Mouse (Mus musculus) left cerebral cortex, adult 8-10 months (tissue): Measurements from ENCODE around the gene Tbx5. TPM values are rescaled to one million over a fixed set of nuclear protein-coding genes. Genes with fewer than 3 reads are reported as not detected.

ENCODE experiments used
- DNase-seq, 2 experiments: peaks; one replicate each; pipeline ENCODE4 v3.0.0; 2022; ENCODE audit warnings: low spot score in 2 of 2
- total RNA-seq, 4 experiments: library from RNA; stranded (reverse); gene quantifications; 2 replicates each; pipeline ENCODE4 v1.2.4; 2022

The Tbx5 gene
- total RNA-seq, result not detected

DNA sequence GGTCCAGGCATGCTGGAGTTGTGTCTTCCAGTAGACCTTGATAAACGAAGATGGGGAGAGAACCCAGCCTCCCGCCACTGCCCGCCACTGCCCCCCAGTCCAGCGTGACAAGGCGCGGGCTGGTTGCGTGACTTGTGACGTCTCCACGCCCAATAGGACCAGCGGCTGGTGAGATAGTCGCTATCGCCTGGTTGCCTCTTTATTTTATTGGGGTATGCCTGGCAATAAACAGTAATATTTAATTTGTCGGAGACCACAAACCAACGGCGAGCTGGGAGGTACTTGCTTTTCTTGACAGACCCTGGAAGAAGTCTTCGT lies at the start of gene Tbx5:
TSS of gene Tbx5 (plus strand) at position 190 of the 318 bp plus-strand sequence.
- DNase-seq, result no peak

DNA sequence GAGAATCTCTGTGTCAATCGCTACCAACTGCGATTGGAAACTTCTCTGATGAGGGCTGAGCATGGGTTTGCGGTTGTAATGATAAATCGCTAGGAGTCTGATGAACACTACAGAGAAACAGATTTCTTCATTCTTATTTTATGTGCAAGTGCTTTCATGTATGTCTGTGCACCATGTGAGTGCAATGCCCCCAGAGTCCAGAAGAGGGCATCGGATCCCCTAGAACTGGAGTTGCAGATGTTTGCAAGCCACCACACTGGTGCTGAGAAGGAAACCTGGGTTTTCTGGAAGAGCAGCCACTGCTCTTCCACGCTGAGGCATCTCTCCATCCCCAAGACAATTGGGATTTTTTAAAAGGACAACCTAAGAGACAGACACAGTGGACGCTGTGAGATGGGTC lies 46.5 kb upstream of the Tbx5 start:
- DNase-seq, result no peak

DNA sequence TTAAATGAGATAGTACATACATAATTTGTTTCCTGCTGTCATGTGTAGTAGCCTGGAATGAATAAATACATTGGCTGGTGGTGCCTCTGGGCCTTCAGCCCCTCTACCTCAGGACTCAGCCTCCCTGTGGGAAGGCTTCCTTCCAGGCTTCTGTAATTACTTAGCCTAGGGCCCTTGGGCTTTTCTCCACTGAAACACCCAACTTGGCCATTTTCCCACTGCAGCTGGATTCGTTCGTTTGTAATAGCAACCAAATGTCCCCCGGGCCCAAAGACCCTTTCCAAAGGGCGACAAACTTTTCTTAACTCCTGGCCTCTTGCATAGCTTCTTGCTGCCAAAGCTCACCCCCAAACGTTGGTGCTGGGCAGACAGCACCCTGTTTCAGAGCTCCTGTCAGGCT lies 40.8 kb upstream of the Tbx5 start:
- DNase-seq, result no peak

DNA sequence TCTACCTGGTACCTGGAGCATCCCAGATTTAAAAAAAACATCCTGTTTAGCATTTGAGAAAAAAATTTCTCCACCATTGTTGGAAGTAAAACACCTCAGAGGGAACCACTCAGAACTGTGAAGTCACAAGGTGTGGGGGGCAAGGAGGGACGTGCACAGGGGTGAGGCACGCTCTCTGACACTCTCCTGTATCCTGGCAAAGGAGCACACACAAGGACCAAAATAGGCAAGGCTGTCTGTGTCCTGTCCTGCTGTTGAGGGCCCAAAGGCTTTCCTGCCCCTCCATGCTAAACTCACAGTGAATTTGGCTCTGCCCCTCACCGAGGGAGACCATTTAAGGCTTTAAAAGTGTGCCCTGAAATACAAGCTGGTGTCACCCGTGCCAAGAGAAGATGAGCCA lies 38.5 kb upstream of the Tbx5 start:
- DNase-seq, result no peak

DNA sequence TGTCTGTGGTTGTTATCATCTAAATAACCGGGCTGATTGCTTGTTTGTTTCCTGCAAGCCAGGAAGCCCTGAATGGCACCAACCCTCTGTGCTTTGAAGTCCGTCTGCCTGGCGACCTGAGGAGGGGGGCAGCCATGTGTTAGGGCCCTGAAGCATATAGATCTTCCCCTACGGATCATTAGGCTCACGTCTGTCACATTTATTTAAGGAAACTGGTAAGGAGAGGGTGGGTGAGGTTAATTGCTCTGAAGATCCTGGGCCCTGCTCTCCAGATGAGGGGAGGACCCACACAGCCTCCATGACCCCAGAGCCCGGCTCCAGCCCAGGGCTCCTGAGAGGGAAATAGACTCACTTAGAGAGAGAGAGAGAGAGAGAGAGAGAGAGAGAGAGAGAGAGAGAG lies 37.1 kb upstream of the Tbx5 start:
- no peak for DNase-seq

DNA sequence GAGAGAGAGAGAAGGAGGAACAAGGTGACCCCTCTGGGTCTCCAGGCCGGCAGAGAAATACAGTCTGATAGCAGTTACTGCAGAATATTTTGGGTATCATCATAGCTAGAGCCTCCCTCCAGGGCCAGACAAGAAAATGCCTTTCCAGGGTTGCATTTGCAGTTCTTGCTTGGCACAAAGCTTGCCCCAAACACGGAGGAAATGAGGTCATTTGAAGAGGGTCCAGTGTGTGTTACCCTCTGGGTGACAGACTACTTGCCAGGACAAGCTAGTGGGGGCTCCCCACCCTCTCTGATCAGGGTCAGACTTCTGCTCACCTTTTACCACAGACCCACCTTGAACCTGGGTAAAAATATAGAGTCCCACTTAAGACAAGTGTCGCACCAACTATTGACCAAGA lies 36.7 kb upstream of the Tbx5 start:
- no peak for DNase-seq

DNA sequence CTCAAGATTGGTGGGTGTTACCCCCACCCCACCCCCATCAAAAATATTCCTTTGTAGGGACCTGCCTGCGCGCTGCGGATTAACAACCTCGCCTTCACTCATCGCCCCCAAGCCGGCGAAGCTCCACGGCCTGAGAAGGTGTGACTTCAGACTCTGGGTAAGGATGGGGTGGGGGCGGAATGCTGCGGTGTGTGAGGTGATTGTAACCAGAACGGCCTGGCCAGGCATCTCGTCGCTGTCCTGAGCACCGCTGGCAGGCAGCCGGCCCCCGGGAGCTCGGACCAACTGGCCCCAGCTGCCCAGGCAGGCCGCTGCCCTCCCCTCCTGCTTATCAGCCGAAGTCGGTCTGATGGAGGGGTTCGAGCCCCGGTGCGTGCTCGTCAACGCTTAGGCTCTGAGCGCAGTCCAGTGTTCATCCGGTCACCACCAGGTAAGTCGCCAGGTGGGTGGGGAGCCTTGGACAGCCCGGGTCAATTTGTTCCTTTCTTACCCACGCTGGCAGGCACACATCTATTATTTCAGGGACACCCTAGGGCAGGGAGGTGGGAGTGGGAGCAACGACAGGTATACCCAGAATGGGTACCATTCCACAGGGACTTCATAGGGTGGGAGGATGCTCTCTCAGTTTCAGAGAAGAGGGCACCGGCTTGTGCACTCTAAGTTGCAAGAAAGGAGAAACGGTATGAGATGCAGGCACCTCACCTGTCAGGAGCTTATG lies 35.9 kb upstream of the Tbx5 start:
- no peak for DNase-seq

DNA sequence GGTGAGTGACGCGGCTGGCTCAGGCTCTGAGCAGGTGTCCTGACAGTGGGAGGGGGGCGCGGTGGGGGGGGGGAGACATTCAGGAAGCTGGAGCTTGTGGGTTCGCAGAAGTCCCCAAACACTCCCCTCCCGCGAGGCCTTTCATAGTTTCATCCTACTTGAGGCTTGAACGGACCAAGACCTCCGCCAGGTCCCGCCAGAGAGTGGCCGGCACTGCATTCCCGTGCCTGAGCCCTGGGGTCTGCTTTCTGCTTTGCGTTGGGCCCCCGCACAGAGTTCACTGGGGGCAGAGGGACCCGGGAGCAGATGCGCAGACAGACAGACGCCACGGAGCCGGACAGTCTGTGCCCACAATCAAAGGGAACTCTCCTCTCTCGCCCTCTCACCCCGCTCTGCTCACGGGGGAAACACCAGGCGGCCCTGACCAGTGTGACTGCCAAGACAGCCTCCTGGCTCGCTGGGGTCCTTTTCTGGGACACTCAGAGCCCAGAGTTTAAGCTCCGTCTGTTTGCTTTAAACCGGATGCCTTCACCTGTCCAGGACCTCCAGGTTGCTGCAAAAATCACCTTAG lies 34.8 kb upstream of the Tbx5 start:
- no peak for DNase-seq

DNA sequence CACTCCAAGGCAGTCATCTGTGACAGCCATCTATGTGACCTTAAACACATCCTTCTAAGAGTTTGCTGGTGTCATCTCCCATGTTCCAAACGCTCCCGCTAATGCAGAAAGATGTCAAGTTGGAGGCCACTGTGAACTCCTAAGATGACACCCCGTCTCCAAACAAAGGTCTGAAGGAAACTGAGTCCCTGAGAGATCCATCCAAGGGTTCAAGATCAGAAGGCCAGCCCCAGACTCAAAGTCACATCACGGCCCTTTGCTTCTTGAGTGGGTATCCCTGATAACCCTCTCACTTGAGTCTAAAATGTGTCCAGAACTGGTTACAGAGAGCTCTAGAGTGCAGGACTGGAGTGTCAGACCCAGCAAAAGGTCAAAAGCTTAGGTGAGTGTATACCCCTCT lies 34.2 kb upstream of the Tbx5 start:
- DNase-seq, result no peak

DNA sequence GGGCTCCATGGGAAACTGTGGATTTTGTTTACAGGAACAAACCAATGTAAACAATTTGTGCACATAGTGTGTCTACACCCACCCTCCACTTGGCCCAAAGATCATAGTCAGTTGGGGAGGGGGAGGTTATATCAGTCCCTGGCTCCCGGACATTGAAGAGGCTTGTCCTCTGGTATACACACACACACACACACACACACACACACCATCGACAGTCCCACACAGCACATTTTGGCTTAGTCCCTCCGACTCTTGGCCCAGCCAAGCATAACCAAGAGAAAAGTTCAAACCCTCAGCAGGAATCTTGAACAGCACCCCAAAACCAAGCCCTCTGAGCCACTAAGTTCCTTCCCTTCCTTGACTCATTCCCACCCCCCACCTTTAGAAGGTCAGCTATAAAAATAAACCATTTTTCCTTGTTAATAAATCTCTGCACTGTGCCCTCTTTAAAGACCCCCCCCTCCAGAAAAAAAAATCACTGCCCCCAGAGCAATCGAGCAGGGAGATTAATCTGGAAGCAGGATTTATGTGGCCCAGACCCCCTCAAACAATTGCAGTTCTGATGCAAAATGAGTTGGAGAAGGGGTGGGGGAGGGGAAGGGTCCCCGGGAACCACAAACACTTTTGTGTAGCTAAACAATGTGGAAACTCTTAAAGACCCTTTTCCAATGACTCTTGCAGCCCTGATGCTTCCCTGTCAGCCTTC lies 33.6 kb upstream of the Tbx5 start:
- DNase-seq, result no peak

DNA sequence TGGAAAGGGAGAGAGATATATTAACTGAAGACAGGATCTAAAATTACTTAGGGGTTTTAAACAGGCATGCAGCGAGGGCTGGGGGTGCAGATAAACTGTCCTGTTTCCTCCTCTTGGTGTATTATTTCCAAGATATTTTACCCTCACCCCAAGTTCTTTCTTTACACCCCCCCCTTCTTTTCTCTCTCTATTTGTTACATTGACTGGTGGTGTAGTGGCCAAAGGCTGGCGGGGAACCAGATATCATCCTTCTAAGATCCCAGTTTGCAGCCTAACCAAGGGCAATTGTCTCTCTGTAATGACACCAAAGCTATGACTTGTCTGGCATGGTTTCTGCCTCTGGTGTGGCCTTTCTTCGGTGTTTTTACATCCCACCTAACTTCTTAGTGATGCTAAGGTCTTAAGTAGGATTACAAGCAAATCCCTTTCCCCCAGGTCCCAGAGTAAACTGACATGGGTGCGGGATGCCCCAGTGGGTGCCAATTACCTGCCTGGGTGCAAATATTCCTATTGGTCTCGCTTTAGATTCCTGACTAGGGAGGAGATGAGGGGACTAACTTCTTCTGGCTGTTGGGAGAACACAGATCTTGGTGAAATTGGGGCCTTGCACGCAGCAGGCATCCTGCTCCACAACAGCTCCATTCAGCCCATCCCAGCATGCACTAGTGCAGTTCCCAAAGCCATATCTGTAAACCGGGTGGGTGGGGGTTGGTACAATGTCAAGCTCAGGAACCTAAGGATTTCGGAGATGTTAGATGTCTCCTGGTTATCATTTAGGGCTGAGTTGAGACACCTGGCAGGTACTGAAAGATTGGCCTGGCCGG lies 32.8 kb upstream of the Tbx5 start:
- DNase-seq, result no peak

DNA sequence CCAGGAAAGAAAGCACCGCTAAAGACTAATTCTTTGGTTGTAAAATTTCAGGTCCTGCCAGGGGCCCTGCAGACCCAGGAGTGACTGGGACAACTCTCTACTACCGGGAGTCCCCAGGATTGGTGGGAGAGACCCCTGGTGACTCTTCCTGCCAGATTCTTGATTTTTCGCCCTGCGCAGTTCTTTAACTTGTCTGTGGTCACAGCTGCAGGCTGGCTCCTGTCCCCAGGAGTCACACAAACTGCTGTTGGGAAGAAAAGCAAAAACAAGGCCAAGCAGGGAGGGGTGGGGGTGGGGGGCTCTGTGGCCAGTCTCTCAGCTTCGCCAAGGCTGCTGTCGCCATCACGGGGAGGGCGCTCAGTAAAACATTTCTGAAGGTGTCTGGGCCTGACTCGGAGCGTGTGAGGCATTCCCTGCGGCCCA lies 32.2 kb upstream of the Tbx5 start:
- no peak for DNase-seq

DNA sequence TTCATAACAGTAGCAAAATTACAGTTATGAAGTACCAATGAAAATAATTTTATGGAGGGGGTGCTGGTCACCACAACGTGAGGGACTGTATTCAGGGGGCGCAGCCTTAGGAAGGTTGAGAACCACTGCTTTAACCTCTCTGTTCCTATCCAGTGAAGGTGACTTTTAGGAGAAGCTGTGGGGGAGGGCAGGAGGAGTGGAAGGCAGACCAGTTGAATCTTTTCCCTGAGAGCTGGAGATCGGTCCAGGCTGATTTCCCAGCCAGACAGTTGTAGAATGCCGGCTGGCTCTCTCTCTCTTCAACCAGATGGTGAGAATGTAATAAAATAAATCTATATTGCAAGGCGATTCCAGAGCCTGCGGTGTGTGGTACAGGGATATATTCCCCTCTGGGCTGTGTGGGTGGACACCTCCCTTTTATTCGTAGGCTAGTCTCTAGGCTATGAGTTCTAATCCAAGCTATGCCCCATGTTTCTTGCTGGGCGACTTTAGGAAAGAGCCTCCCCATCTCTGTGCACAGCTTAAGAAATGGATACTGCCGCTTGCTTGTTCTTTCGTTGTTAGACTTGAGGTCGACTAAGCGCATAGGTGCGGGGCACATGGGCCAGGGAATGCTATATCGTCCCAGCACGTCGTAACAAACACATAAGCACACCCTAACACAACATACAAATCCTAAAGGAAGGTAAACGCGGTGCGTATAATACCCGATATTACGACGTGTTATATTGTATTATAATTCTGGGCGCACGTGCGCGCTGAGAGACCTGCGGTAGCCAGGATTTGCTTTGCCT lies 29.7 kb upstream of the Tbx5 start:
- no peak for DNase-seq

DNA sequence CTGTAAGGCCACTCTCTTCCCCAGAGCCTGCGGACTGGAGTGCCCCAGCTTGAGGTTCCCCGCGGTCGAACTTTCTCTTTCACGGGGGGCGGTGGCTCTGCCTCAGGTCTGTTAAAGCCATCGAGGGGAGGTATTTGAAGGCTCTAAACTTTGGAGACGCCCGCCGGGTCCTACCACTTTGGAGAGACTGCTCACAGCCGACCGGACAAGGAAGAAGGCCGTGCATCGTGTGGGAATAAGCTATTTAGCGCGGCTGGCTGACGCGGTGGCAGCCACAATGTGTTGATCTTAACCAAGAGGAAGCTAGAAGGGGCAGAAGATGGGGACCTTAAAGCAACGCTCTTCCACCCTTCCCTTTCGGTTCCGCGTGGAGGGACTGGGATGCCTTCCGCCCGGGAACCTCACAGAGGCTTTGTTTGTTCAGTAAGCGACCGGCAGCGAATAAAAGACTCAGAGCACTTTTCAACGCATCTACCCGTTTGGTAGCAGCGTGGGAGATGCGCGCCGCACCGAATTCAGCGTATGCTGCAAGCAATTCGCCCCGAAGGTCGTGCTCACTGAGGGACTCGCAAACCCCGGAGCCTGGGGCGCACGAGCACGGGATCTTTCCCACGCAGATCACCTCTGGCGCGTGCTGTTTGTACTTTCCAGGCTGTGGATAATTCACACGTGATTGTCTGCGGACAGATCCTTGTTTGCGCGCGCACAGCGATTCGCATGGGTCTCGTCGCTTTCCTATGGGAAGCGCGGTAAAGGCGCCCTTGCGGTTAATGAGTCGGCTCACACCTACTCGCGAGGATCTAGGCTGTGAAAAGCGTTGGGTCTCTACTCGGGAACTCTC lies 28.8 kb upstream of the Tbx5 start:
- no peak for DNase-seq

DNA sequence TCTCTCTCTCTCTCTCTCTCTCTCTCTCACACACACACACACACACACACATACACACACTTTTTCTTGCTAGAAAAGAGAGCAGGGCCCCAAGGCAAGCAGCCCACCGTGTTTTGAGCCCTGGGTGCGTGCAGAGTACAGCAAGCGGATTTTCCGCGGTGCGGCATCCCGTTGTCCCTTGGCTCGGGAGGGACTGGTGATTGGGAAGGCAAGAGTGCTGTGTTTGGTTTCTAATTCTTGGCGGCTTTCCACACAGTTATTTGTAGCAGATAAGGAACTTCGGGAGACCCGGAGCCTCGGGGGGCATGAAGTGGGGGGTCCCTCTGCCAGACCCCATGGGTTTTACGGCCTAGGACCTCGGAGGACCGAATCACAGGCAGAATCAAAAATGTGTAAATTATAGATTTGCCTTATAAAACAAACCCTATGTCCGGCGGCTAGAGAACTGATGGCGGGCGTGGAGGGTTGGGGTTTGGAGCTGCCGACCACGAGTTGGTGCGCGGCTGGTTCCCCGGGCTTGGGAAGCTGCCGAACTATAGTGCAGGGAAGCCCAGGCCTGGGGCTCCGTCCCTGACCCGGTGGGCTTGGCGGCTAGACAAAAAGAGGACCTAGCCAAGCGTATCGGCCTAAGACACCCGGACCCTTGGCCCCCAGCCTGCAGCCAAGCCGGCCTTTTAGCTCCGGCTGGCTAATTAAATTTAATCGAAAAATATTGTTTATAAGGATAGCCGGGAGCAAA lies 28.0 kb upstream of the Tbx5 start:
- DNase-seq, result no peak

DNA sequence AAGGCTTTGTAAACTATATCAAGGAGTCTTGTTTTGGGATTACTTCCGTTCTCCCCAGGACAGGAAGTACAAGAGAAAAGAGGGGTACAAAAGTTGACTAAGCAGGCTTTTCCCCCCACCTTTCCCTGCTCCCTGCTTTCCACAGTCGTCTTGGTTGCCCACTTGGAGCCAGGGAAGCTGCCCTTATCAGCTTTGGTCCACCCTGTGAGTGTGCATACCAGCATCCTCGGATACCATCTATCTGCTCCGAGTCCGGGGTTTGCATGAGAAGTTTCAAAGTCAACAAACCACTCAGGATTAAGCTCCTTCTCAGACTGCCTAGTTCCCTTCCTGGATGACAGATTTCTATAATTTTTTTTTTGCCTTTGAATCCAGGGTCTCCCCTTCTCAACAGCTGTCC lies 26.8 kb upstream of the Tbx5 start:
- no peak for DNase-seq

DNA sequence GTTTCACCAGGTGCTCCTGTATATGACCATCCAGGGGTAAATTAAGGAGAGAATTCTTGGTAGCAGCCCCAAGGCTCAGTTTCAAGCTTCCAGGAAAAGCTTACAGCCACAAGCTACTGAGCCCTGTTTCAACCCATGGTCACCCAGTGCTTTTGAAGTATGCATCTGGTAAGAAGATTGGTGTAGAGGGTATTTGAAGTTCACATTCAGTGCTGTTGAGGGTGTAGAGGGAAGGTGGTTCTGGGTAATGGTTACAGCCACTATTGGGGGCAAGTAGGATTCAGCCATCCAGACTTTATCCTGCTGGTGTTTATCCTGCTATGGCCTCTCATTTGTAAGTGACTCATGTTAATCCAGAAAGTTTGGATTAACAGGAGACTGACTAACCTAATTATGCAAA lies 26.0 kb upstream of the Tbx5 start:
- DNase-seq, result no peak

DNA sequence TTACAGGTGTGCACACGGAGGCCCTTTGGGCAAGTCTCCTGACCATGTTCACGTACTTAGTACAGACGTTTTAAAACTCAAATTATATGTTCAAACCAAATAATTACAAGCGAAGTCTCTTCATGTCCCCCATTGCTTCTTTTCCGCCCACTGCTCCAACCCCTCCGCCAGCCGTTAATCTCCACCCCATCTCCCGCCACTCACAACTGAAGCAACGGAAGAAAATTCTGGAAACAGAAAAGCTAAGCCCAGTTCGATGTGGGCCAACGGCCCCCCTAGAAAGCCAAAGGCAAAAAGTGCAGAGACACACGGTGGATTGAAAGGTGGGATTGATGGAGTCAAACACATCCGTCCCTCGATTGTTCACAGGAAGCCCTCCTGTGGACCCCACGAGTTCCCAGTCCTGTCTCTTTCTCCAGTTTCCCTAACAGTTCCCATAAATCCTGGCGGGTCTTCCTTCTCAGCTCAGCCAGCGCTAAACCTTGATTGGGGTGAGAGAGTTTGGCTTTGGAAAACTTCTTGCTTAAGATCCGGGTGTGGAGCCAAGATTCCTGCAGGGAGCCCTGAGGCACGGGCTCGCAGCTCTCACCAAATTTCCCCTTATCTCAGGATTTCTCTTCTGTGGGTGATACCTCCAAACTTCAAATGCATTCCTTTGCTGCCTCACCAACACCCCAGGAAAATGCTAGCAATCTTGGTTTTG lies 24.8 kb upstream of the Tbx5 start:
- no peak for DNase-seq

DNA sequence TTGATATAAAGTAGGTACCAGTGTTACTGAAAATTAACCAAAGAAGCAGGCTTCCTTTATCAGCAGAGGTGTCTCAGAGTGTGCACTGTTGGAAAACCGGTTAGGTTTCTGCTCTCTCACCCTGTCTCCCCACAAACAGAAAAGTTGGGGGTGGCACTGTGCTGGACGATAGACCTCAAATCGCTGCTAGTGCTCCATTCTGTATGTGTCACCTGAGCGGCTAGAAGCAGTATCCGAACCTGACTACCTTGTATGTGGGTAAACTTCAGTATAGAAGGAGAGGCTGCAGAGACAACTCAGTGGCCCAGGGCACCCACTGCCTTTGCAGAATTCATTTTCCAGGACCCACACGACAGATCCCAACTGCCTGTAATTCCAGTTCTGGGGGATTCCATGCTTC lies 23.8 kb upstream of the Tbx5 start:
- no peak for DNase-seq
